Mouse (Mus musculus) liver, adult 2 months (tissue): ENCODE data around the gene Sardh.

Experiments used
- CTCF ChIP-seq: fragments of 200-500 bp; IDR thresholded peaks from 2 replicates; pipeline ENCODE4 v1.5.1; 2011; ENCODE audit warnings: low read depth, low read length, control low read depth
- POLR2A ChIP-seq: fragments of 200-500 bp; IDR thresholded peaks from 2 replicates; pipeline ENCODE4 v1.6.1; 2011; ENCODE audit warnings: low read length, control low read depth; ENCODE audit not compliant: insufficient read depth; ENCODE audit errors: extremely low read depth

GRCm38 (mm10) chr2:27223012-27223421 lies 25.1 kb downstream of the Sardh start:
- TF ChIP-seq CTCF (no peak), POLR2A (no peak)
